Mouse (Mus musculus) MEL (cell line): ENCODE measurements around the gene Cald1.

ENCODE experiments used
- BHLHE40 ChIP-seq: IDR thresholded peaks from 2 replicates; pipeline ENCODE4 v1.6.1; 2012; ENCODE audit warnings: low read depth, mild to moderate bottlenecking, inconsistent platforms, low read length, improper control_type of control experiment, borderline replicate concordance
- CHD1 ChIP-seq: IDR thresholded peaks from 2 replicates; pipeline ENCODE4 v1.6.1; 2012; ENCODE audit warnings: low read depth, mild to moderate bottlenecking, inconsistent platforms, low read length, improper control_type of control experiment
- CTCF ChIP-seq, 3 experiments: IDR thresholded peaks in 2 of 3; conservative IDR thresholded peaks in 1 of 3; 2 replicates each; pipeline ENCODE4 v1.5.1; 2011 to 2012; ENCODE audit warnings: low read length in 3 of 3, low read depth in 2 of 3, mild to moderate bottlenecking in 2 of 3, improper control_type of control experiment in 1 of 3, inconsistent platforms in 1 of 3, mixed read lengths in 1 of 3, moderate library complexity in 1 of 3; ENCODE audit not compliant: control insufficient read depth in 1 of 3, insufficient read depth in 1 of 3, poor library complexity in 1 of 3, severe bottlenecking in 1 of 3
- GATA1 ChIP-seq: IDR thresholded peaks from 2 replicates; pipeline ENCODE4 v1.6.1; 2011; ENCODE audit warnings: low read depth, low read length, improper control_type of control experiment
- MAFK ChIP-seq: IDR thresholded peaks from 2 replicates; pipeline ENCODE4 v1.6.1; 2011; ENCODE audit warnings: low read depth, mild to moderate bottlenecking, low read length, improper control_type of control experiment, borderline replicate concordance
- MYC ChIP-seq: IDR thresholded peaks from 2 replicates; pipeline ENCODE4 v1.6.1; 2011; ENCODE audit warnings: low read depth, mild to moderate bottlenecking, low read length, improper control_type of control experiment, moderate library complexity
- POLR2A ChIP-seq, 2 experiments: IDR thresholded peaks; 2 replicates each; pipeline ENCODE4 v1.6.1; 2011 to 2012; ENCODE audit warnings: low read length in 2 of 2, mild to moderate bottlenecking in 2 of 2, control low read depth in 1 of 2, improper control_type of control experiment in 1 of 2, low read depth in 1 of 2, moderate library complexity in 1 of 2; ENCODE audit not compliant: control insufficient read depth in 1 of 2, insufficient read depth in 1 of 2, poor library complexity in 1 of 2
- RCOR1 ChIP-seq: IDR thresholded peaks from 2 replicates; pipeline ENCODE4 v1.6.1; 2012; ENCODE audit warnings: low read depth, mild to moderate bottlenecking, inconsistent platforms, low read length, improper control_type of control experiment
- SMC3 ChIP-seq: IDR thresholded peaks from 2 replicates; pipeline ENCODE4 v1.6.1; 2011; ENCODE audit warnings: low read depth, low read length, improper control_type of control experiment

DNA sequence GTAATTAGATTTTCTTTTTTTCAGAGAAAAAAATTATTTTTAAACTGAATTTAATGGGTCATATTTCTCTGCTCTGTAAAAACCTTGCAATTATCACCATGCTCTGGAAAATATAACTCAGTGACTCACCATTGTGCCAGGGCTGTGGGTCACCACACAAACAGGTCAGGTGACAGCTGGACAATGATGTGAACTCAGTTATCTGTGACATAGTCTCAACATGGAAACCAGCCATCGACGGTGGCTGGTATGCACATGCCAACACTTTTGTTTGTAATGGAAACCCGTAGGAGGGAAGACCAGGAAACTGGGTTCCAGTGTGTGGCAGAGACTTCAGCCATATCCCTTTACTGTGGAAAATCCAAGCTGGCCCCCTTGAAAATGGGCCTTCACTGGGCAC lies 35.5 kb downstream of the Cald1 start:
- TF ChIP-seq MYC, result no peak
- TF ChIP-seq CTCF (IDR thresholded peaks at IDR 0.05 in 2 of 3, conservative IDR thresholded peaks at IDR 0.05 in 1 of 3; ENCODE audit: control insufficient read depth in 1 of 3, insufficient read depth in 1 of 3, low read depth in 2 of 3, low read length in 3 of 3, poor library complexity in 1 of 3, severe bottlenecking in 1 of 3), result no peak
- TF ChIP-seq POLR2A (IDR thresholded peaks at IDR 0.05; ENCODE audit: control insufficient read depth in 1 of 2, insufficient read depth in 1 of 2, low read depth in 1 of 2, low read length in 2 of 2, poor library complexity in 1 of 2), result no peak
- no peak for TF ChIP-seq MAFK
- TF ChIP-seq RCOR1, result no peak
- TF ChIP-seq SMC3, result no peak
- TF ChIP-seq BHLHE40, result no peak
- no peak for TF ChIP-seq GATA1
- TF ChIP-seq CHD1, result no peak
